29 mouse cellular contexts compared by ENCODE assay signal in the genomic region with DNA sequence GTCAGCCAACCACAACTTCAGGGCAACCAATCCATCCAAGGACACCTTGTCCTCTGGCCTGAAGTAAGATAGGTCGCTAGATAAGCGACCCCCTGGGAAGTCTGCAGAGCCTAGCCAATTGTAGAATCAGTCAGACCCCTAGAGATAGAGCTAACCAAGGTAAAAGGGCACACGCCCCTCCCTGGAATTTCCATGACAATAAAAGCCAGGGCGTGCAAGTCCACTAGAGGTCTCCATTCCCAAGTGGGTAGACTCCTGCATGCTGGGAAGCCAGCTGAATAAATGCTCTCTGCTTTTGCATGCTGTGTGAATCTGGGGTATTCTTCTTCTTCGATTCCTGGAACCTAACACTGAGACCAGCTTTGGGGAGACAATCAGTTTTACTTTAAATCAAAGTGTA. TPM values are rescaled to one million over a fixed set of nuclear protein-coding genes. Genes with fewer than 3 reads are reported as not detected.
DNase-seq lines count a peak whose midpoint lies in the region; TF ChIP-seq lines count a peak whose summit lies in the region.
"Had no signal": no experiment of that assay in that cellular context is flagged by ENCODE, and none has a peak within 500 bp of the region (broad histone marks: within the 10 kb centered on the region; RNA-seq: fewer than 3 reads in every experiment).

No protein-coding gene starts in this region.

- H3K36me3 ChIP-seq in E14TG2a.4 (ENCODE audit: insufficient read depth, low read length), result no peaks in the 10 kb centered on the region
- H3K36me3 ChIP-seq: embryonic facial prominence, embryonic 13.5 days; forebrain, embryonic 10.5 days; heart, embryonic 15.5 days; hindbrain, embryonic 12.5 days; intestine, embryonic 15.5 days; limb, embryonic 13.5 days; liver, embryonic 13.5 days; neural tube, embryonic 13.5 days had no signal

- TF ChIP-seq CTCF in layer of hippocampus, adult 2 months (conservative IDR thresholded peaks at IDR 0.05), result peak; percentile 58
- 0 out of 2 replicates have a peak, but pooled peaks have one; percentile 23 for TF ChIP-seq CTCF in E14TG2a.4 (conservative IDR thresholded peaks at IDR 0.05; ENCODE audit: low read length)

- no peak for DNase-seq in layer of hippocampus, adult 2 months (ENCODE audit: low spot score in 2 of 2)
- no peak for DNase-seq in layer of hippocampus, postnatal 25 days (ENCODE audit: extremely low spot score in 1 of 2, low spot score in 1 of 2)
- DNase-seq in ES-CJ7 (ENCODE audit: low read depth, low spot score), result peak; percentile 89
- DNase-seq in brain, adult 2 months (ENCODE audit: low read depth, low spot score), result peak; percentile 43
- DNase-seq in adrenal gland, adult 18-20 months (ENCODE audit: low spot score in 2 of 2), result no peak
- DNase-seq in thymus, postnatal 10 days (ENCODE audit: low spot score in 2 of 2), result no peak
- DNase-seq: adrenal gland, postnatal 10 days; cerebellum, adult 11 months; cerebellum, adult 9-10 months; cerebellum, postnatal 36 days; embryo, embryonic 11 days; heart, postnatal 36 days; kidney, adult 9 months; kidney, postnatal 10 days; liver, embryonic 13.5 days; lung, embryonic 14.5 days; lung, postnatal 14 days; thymus, adult 2 months had no signal

- H3K9me3 ChIP-seq in E14TG2a.4 (ENCODE audit: low read length), result peaks cover 13% of the 10 kb centered on the region
- H3K9me3 ChIP-seq: embryonic facial prominence, embryonic 13.5 days; forebrain, embryonic 10.5 days; heart, embryonic 15.5 days; intestine, embryonic 15.5 days; limb, embryonic 13.5 days; liver, embryonic 13.5 days; neural tube, embryonic 13.5 days had no signal

- peaks cover 79% of the 10 kb centered on the region for H3K4me1 ChIP-seq in E14TG2a.4 (replicated peaks; ENCODE audit: low read depth, low read length)
- H3K4me1 ChIP-seq: limb, embryonic 13.5 days; liver, embryonic 13.5 days had no signal

- H3K4me3 ChIP-seq in layer of hippocampus, adult 2 months, result no peak overlapping the region
- H3K4me3 ChIP-seq in E14TG2a.4 (replicated peaks; ENCODE audit: low read length), result 0 out of 2 replicates have a peak overlapping the region, but pooled peaks have one; percentile 0
- H3K4me3 ChIP-seq: embryonic facial prominence, embryonic 13.5 days; forebrain, embryonic 10.5 days; heart, embryonic 15.5 days; hindbrain, embryonic 12.5 days; intestine, embryonic 15.5 days; limb, embryonic 13.5 days; liver, embryonic 13.5 days; neural tube, embryonic 13.5 days had no signal

- peaks cover 31% of the 10 kb centered on the region for H3K27me3 ChIP-seq in E14TG2a.4 (ENCODE audit: insufficient read depth, low read length)

- H3K27ac ChIP-seq in layer of hippocampus, adult 2 months, result peak overlapping the region; percentile 75; the same call in 1 of the 2 replicates
- H3K27ac ChIP-seq: embryonic facial prominence, embryonic 13.5 days; forebrain, embryonic 10.5 days; heart, embryonic 15.5 days; hindbrain, embryonic 12.5 days; intestine, embryonic 15.5 days; limb, embryonic 13.5 days; liver, embryonic 13.5 days; neural tube, embryonic 13.5 days had no signal

RNA-seq across cellular contexts. Expression of a gene that starts 18.1 kb away (rescaled TPM):
- total RNA-seq in layer of hippocampus, adult 2 months (2021), result 10 to 100 TPM; 54.4 to 57.9 TPM
- 10 to 100 TPM; 57.7 to 57.8 TPM for total RNA-seq in layer of hippocampus, postnatal 25 days (2021)
- total RNA-seq in adrenal gland, adult 18-20 months (2021), result 10 to 100 TPM; 56.3 to 59.3 TPM

RNA-seq across cellular contexts. Expression of a gene that starts 20.1 kb away (rescaled TPM):
- 10 to 100 TPM; 26.5 to 33.1 TPM for total RNA-seq in layer of hippocampus, adult 2 months (2021)
- total RNA-seq in layer of hippocampus, postnatal 25 days (2021), result 10 to 100 TPM; 28.7 to 31.0 TPM
- total RNA-seq in adrenal gland, adult 18-20 months (2021), result 1 to 10 TPM; 1.6 to 2.2 TPM
- total RNA-seq: gastrocnemius, adult 8-10 months; heart, postnatal 36 days; megakaryocyte, adult 5-6 weeks; MEL had no signal

RNA-seq across cellular contexts. Expression of a gene that starts 37.7 kb away (rescaled TPM):
- total RNA-seq in layer of hippocampus, adult 2 months (2021), result 100 to 1,000 TPM; 378 to 385 TPM
- 100 to 1,000 TPM; 348 to 359 TPM for total RNA-seq in layer of hippocampus, postnatal 25 days (2021)
- 10 to 100 TPM; 20.3 to 29.6 TPM for total RNA-seq in adrenal gland, adult 18-20 months (2021)
- total RNA-seq: MEL had no signal

RNA-seq across cellular contexts. Expression of a gene that starts 48.6 kb away (rescaled TPM):
- total RNA-seq in layer of hippocampus, adult 2 months (2021), result 1 to 10 TPM; 1.9 to 3.2 TPM
- 1 to 10 TPM; 1.9 to 3.1 TPM for total RNA-seq in layer of hippocampus, postnatal 25 days (2021)
- 10 to 100 TPM in 1 of 2 experiments, 1 to 10 TPM in 1; 8.9 to 10.0 TPM for total RNA-seq in adrenal gland, adult 18-20 months (2021)
- total RNA-seq: megakaryocyte, adult 5-6 weeks had no signal

Comparison
In these comparisons a context has a peak if more than half of its experiments do, and no peak if none do; other contexts are left out.
1. DNase-seq: peak in ES-CJ7 (single experiment) and brain, adult 2 months (single experiment); none in layer of hippocampus, adult 2 months (0 of 2), layer of hippocampus, postnatal 25 days (0 of 2), adrenal gland, adult 18-20 months (0 of 2) and thymus, postnatal 10 days (0 of 2).
2. RNA of a gene that starts 20.1 kb away (total RNA-seq): 26.5 to 33.1 TPM in layer of hippocampus, adult 2 months and 28.7 to 31.0 TPM in layer of hippocampus, postnatal 25 days; 1.6 to 2.2 TPM in adrenal gland, adult 18-20 months; every median in the first group is over 4 times any median in the second.
3. RNA of a gene that starts 37.7 kb away (total RNA-seq): 378 to 385 TPM in layer of hippocampus, adult 2 months and 348 to 359 TPM in layer of hippocampus, postnatal 25 days; 20.3 to 29.6 TPM in adrenal gland, adult 18-20 months; every median in the first group is over 10 times any median in the second.